Mouse (Mus musculus) adrenal gland, postnatal 10 days (tissue): Measurements from ENCODE around the gene Sowahc. TPM values are rescaled to one million over a fixed set of nuclear protein-coding genes. Genes with fewer than 3 reads are reported as not detected.

Source experiments
- DNase-seq: peaks from one replicate; pipeline ENCODE4 v3.0.0; 2021; ENCODE audit warnings: mixed read lengths
- long read RNA-seq, 2 experiments: library from polyadenylated mRNA; stranded (forward); transcript quantifications; one replicate each; pipeline ENCODE4 v2.0.0; 2021
- total RNA-seq, 2 experiments: library from RNA; stranded (reverse); gene quantifications; 2 replicates each; pipeline ENCODE4 v1.2.3; 2021

The Sowahc gene
- 10 to 100 TPM; 20.1 to 22.0 TPM for total RNA-seq
- long read RNA-seq, experiment 1, full-length matches to known transcripts = 3 of 3 reads
- long read RNA-seq, experiment 1, partial matches to known transcripts = 0 of 3 reads
- long read RNA-seq, experiment 1, other reads (novel, unspliced or antisense) = 0 of 3 reads
- long read RNA-seq, experiment 2, full-length matches to known transcripts = 6 of 6 reads
- long read RNA-seq, experiment 2, partial matches to known transcripts = 0 of 6 reads
- long read RNA-seq, experiment 2, other reads (novel, unspliced or antisense) = 0 of 6 reads

- DNase-seq = peak; percentile 99
These were observed at the start of gene Sowahc, which contains the start of gene Sept10 for GRCm38 (mm10) chr10:59221473-59222270. Gene Sowahc, plus strand, starts transcription at chr10:59221953. Gene Sept10, minus strand, starts transcription at chr10:59221847.

GRCm38 (mm10) chr10:59172539-59172938, 49.2 kb upstream of the Sowahc start:
- DNase-seq = no peak

GRCm38 (mm10) chr10:59179620-59180019, 42.1 kb upstream of the Sowahc start:
- no peak for DNase-seq

- no peak for DNase-seq
These were observed 39.4 kb upstream of the Sowahc start for GRCm38 (mm10) chr10:59182306-59182705.

- DNase-seq = no peak
These were observed 26.9 kb upstream of the Sowahc start for GRCm38 (mm10) chr10:59194891-59195290.

- DNase-seq = peak; percentile 33
These were observed 25.0 kb upstream of the Sowahc start for GRCm38 (mm10) chr10:59196763-59197162.

GRCm38 (mm10) chr10:59200011-59200410, 21.7 kb upstream of the Sowahc start:
- DNase-seq = no peak

- no peak for DNase-seq
These were observed 805 bp upstream of the Sowahc start for GRCm38 (mm10) chr10:59220824-59221472.

- peak; percentile 74 for DNase-seq
These were observed 733 bp downstream of the Sowahc start for GRCm38 (mm10) chr10:59222271-59223101.

GRCm38 (mm10) chr10:59223301-59223700, 1.5 kb downstream of the Sowahc start:
- no peak for DNase-seq

- no peak for DNase-seq
These were observed 2.1 kb downstream of the Sowahc start for GRCm38 (mm10) chr10:59223890-59224289.

- no peak for DNase-seq
These were observed 3.4 kb downstream of the Sowahc start for GRCm38 (mm10) chr10:59225137-59225536.

GRCm38 (mm10) chr10:59229205-59229820, 7.6 kb downstream of the Sowahc start:
- DNase-seq = no peak

GRCm38 (mm10) chr10:59235227-59235626, 13.5 kb downstream of the Sowahc start:
- DNase-seq = no peak

- no peak for DNase-seq
These were observed 14.1 kb downstream of the Sowahc start for GRCm38 (mm10) chr10:59235847-59236246.

GRCm38 (mm10) chr10:59236486-59236885, 14.7 kb downstream of the Sowahc start:
- DNase-seq = peak; percentile 50

- no peak for DNase-seq
These were observed 16.0 kb downstream of the Sowahc start for GRCm38 (mm10) chr10:59237757-59238156.

- peak; percentile 54 for DNase-seq
These were observed 19.4 kb downstream of the Sowahc start for GRCm38 (mm10) chr10:59241141-59241541.

GRCm38 (mm10) chr10:59249531-59249930, 27.8 kb downstream of the Sowahc start:
- no peak for DNase-seq

- no peak for DNase-seq
These were observed 28.9 kb downstream of the Sowahc start for GRCm38 (mm10) chr10:59250679-59251078.

GRCm38 (mm10) chr10:59251980-59252379, 30.2 kb downstream of the Sowahc start:
- DNase-seq = no peak

- DNase-seq = no peak
These were observed 30.6 kb downstream of the Sowahc start for GRCm38 (mm10) chr10:59252396-59252795.
